Mouse (Mus musculus) spleen, postnatal 10 days (tissue): ENCODE data around the gene Teddm2.
A peak's percentile ranks its signal among the peaks of the same experiment; 100 is the strongest.

Experiments used
- DNase-seq, 2 experiments: peaks; one replicate each; pipeline ENCODE4 v3.0.0; 2021 to 2022; ENCODE audit warnings: low spot score in 2 of 2

The Teddm2 gene

DNA sequence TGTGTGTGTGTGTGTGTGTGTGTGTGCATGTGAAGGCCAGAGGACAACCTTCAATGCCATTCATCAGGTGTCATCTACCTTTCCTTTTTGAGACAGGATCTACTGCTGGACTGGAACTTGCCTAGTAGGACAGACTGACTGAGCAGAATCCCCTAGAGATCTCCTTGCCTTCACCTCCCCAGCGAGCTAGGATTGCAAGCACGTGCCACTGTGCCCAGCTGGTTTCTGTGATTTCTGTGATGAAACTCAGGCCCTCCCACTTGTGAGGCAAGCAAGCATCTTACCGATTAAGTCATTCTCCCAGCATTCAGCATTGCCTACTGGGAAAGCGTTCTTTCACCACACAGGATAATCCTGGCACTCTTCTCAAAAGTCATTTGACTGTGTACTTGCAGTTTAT is 69.3 kb downstream of the Teddm2 start:
- DNase-seq, result no peak

GRCm38 (mm10) chr1:153820216-153820615 is 79.8 kb downstream of the Teddm2 start:
- no peak for DNase-seq

GRCm38 (mm10) chr1:153814278-153814677 is 85.8 kb downstream of the Teddm2 start:
- no peak for DNase-seq

GRCm38 (mm10) chr1:153807390-153807993 is 92.5 kb downstream of the Teddm2 start:
- DNase-seq, result peak; percentile 31 to 66

DNA sequence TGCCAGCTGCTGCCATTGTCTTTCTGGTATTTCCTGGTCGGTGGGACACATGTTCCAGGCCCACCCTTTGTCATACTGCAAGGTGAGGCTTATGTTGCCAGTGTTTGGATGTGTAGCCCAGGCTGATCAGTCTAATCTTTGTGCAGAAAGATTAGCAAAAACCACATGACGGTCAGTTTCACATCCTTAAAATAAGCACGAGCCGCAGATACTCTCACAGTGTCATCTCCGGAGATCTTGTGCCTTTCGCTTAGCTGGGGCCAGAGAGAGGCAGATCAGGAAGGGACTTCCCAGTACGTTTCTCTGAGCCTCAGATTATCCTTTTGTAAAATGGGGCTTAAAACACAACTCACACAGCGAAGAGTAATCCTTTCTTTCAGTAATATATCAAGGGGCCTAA is 96.5 kb downstream of the Teddm2 start:
- DNase-seq, result peak in 1 of 2 experiments; percentile 22

DNA sequence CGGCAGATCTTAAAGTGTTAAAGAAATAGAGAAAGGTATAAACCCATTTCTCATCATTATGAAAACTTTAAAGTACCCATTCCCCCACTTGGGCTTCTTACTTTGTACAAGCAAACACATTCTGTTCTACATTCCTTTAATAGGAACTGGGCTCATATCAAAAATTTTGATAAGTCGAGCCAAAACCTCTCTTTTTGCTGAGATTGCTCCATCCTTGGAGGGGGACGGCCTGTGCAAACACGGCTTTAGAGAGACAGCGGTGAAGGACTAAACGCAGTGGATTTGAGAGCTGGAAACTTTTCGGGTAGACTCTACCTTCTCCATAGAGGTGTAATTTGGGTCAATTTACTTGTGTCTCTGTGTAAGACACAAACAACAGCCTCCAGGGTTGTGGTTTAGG is 97.3 kb downstream of the Teddm2 start:
- no peak for DNase-seq
